Comparison of ENCODE assay signal across 8 mouse cellular contexts in the genomic region with DNA sequence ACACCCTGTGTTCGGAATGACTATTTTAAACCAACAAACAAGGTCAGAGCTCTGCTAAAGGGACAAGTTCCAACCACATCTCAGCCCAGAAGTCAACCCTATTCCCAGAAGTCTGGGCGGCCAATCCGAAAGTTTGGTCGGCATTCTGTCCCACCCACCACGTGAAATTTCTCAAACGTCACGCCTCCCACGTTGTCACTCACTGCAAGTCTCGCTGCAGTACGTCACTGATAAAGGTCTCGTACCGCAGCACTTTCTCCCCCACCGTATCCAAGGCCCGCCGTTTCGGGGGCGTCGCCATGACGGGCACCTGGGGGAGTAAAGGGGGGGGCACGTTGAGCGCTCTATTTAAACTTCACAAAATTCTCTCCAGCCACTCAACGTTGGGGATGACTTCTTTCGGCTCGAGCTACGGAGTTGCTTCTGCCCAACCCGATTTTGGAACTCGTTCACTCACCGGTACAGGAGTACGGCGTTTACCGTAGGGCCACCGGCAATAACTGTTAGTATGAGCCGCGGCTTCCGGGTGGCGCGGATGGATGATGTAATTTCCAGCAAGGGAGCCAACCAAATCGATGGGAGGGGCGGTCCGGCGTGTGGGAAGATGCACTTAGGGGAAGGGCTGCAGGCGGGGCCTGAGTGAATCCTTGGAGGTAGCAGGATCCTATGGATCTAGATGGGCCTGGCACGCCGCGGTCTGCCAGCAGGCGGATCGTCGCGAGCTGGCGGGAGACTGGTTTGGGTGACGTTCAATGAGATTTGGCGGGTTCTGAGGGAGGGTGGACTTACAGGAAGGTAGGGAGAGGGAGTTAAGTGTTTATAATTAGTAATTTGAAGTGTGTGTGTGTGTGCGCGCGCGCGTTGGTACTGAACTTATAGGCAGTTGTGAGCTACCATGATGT. TPM values are rescaled to one million over a fixed set of nuclear protein-coding genes. Genes with fewer than 3 reads are reported as not detected.
DNase-seq lines count a peak whose midpoint lies in the region; ATAC-seq lines count a peak whose summit lies in the region.

A gene (minus strand): TSS at position 541 of the 902 bp plus-strand sequence.

- WGBS in heart, embryonic 13.5 days, result 11% methylated on average over 57 of the region's 57 CpGs
- 15% methylated on average over 57 of the region's 57 CpGs for WGBS in liver, embryonic 13.5 days (ENCODE audit: insufficient replicate concordance)
- WGBS in stomach, embryonic 16.5 days, result 15% methylated on average over 57 of the region's 57 CpGs

- no peaks in the 10 kb centered on the region for H3K9me3 ChIP-seq in heart, embryonic 13.5 days
- H3K9me3 ChIP-seq in liver, embryonic 13.5 days (replicated peaks), result no peaks in the 10 kb centered on the region
- H3K9me3 ChIP-seq in stomach, embryonic 16.5 days (replicated peaks; ENCODE audit: control insufficient read depth, low read length), result no peaks in the 10 kb centered on the region

- H3K27me3 ChIP-seq in heart, embryonic 13.5 days (replicated peaks), result no peaks in the 10 kb centered on the region
- no peaks in the 10 kb centered on the region for H3K27me3 ChIP-seq in liver, embryonic 13.5 days
- H3K27me3 ChIP-seq in stomach, embryonic 16.5 days (ENCODE audit: control insufficient read depth, insufficient read depth, low read length), result no peaks in the 10 kb centered on the region

- H3K9ac ChIP-seq in heart, embryonic 13.5 days, result peak within 1 kb of the TSS; percentile 77
- H3K9ac ChIP-seq in liver, embryonic 13.5 days, result peak within 1 kb of the TSS; percentile 64
- H3K9ac ChIP-seq in stomach, embryonic 16.5 days (ENCODE audit: low read length), result peak within 1 kb of the TSS; percentile 68

- ATAC-seq in erythroid progenitor cell, adult 5-6 weeks (replicated peaks; ENCODE audit: low FRiP score, poor library complexity, severe bottlenecking), result peak; percentile 98
- ATAC-seq in heart, embryonic 13.5 days (ENCODE audit: extremely low read depth, insufficient number of reproducible peaks, low FRiP score, low TSS enrichment), result peak; percentile 94
- peak; percentile 95 for ATAC-seq in liver, embryonic 13.5 days (ENCODE audit: low read depth)
- peak; percentile 96 for ATAC-seq in stomach, embryonic 16.5 days (ENCODE audit: insufficient read depth, low FRiP score)

- H3K4me3 ChIP-seq in heart, embryonic 13.5 days, result peak within 1 kb of the TSS; percentile 62
- H3K4me3 ChIP-seq in liver, embryonic 13.5 days (replicated peaks), result peak within 1 kb of the TSS; percentile 65
- H3K4me3 ChIP-seq in stomach, embryonic 16.5 days (replicated peaks; ENCODE audit: low read length), result peak within 1 kb of the TSS; percentile 55

- peak within 1 kb of the TSS; percentile 66 for H3K4me2 ChIP-seq in heart, embryonic 13.5 days
- H3K4me2 ChIP-seq in liver, embryonic 13.5 days, result peak within 1 kb of the TSS; percentile 68
- H3K4me2 ChIP-seq in stomach, embryonic 16.5 days (ENCODE audit: low read depth, low read length), result peak within 1 kb of the TSS; percentile 52

- DNase-seq in CD4-positive helper T cell, adult 2 months (ENCODE audit: low read depth, low spot score), result peak; percentile 91
- DNase-seq in brain, embryonic 18.5 days (ENCODE audit: low read depth, low spot score), result peak; percentile 76
- peak; percentile 90 for DNase-seq in kidney, postnatal 14 days
- DNase-seq in liver, embryonic 13.5 days, result peak; percentile 86
- DNase-seq in neural tube, embryonic 10.5 days (ENCODE audit: extremely low spot score, low spot score), result peak; percentile 84

- H3K27ac ChIP-seq in heart, embryonic 13.5 days (replicated peaks), result peak within 1 kb of the TSS; percentile 90
- peak within 1 kb of the TSS; percentile 88 for H3K27ac ChIP-seq in liver, embryonic 13.5 days
- H3K27ac ChIP-seq in stomach, embryonic 16.5 days (ENCODE audit: low read length), result peak within 1 kb of the TSS; percentile 85

- H3K36me3 ChIP-seq in heart, embryonic 13.5 days, result peaks cover 19% of the 10 kb centered on the region
- peaks cover 7% of the 10 kb centered on the region; the same call in 1 of the 2 replicates for H3K36me3 ChIP-seq in liver, embryonic 13.5 days
- no peaks in the 10 kb centered on the region for H3K36me3 ChIP-seq in stomach, embryonic 16.5 days (ENCODE audit: control insufficient read depth, insufficient read depth, low read length)

- 0 out of 2 replicates have a peak, but pooled peaks cover 2% of the 10 kb centered on the region for H3K4me1 ChIP-seq in heart, embryonic 13.5 days
- H3K4me1 ChIP-seq in liver, embryonic 13.5 days (replicated peaks), result peaks cover 5% of the 10 kb centered on the region
- no peaks in the 10 kb centered on the region for H3K4me1 ChIP-seq in stomach, embryonic 16.5 days (ENCODE audit: control insufficient read depth, insufficient read depth, low read length)

RNA-seq across cellular contexts. Expression of the gene that starts here (rescaled TPM):
- 10.1 and 26.7 TPM in 2 replicates for total RNA-seq in erythroid progenitor cell, adult 5-6 weeks (2015; ENCODE audit: low replicate concordance)
- 5.7 and 17.1 TPM in 2 replicates for total RNA-seq in erythroid progenitor cell, adult 5-6 weeks (2017; ENCODE audit: low replicate concordance)
- 46.6 and 56.5 TPM in 2 replicates for polyA plus RNA-seq in heart, embryonic 13.5 days (2015; fragmentation: Nextera tagmentation; extraction: Ambion mirVana)
- 51.8 and 57.8 TPM in 2 replicates for polyA plus RNA-seq in liver, embryonic 13.5 days (2015; fragmentation: Nextera tagmentation; extraction: Ambion mirVana)
- polyA plus RNA-seq in stomach, embryonic 16.5 days (2015; fragmentation: Nextera tagmentation; extraction: Ambion mirVana), result 41.0 and 44.7 TPM in 2 replicates

Comparison
In these comparisons a context has a peak if more than half of its experiments do, and no peak if none do; other contexts are left out.
1. Peak in every context shown above with its lines: DNase-seq, ATAC-seq, H3K4me3 ChIP-seq and H3K27ac ChIP-seq.